Mouse (Mus musculus) urinary bladder, postnatal 25 days (tissue): ENCODE measurements around the gene Lmntd1.

Source experiments
- DNase-seq: peaks from one replicate; pipeline ENCODE4 v3.0.0; 2022; ENCODE audit warnings: low spot score

The Lmntd1 gene

DNA sequence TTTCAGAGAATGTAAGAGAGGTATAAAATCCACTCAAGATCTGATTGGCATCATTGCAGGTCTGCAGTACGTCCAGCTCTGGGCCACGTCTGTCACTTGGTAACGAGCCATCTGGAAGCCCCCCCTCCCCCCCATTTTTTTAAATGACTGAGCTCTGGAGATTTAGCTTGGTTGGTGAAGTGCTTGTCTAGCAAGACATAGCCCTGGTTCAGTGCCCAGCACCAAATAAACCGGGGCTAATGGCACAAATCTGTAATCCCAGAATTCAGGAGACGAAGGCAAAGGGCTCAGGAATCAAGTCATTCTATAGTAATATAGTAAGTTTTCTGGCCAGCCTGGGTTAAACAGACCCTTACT is 130.8 kb downstream of the Lmntd1 start:
- no peak for DNase-seq

DNA sequence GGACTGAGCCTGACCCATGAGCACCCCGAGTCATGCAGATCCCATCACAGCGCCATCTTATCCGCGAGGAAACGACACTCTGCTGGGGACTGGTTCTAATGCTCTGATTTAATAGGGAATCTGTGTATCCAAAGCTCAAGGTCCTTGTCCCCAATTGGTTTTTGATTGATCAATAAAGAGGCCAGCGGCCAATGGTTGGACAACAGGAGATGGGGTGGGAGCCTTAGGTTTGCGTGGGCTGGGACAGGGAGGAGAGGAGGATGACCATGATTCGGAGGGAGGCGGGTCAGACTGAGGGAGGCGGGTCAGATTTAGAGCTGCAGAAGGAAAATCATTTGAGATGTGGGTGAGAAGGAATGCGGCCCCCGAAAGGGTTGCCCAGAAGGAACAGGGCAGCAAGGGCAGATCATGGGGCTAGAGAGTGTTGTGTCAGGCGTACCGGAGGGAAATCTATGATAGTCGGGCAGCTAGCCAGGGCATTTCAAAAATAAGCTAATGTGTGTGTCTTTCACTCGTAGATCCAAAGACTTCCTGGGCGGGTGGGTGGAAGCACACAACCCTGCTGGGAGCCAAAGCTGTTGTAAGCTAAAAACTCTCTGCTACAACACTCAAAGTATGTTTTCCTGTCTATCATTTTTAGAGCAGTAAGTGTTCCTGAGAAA is 131.3 kb downstream of the Lmntd1 start:
- no peak for DNase-seq

DNA sequence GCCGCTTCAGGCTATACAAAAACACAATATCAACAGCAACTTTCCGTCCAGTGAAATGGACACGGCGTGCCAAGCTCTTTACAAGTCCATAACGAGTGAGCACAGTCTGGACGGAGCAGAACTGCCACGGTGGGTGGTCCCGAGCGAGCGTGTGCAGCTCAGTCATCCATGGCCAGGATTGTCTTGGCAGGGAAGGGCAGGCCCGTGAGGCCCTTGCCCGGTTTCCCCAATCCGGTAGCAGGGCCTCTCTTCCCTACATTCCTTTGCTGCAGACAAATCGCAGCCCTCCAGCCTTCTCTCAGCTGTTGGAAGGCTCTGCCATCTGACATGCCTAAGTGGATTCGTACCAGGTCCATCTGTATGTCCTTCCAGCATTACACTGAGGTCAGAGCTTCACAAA is 132.2 kb downstream of the Lmntd1 start:
- DNase-seq: peak; percentile 9

- DNase-seq: no peak
Observed at GRCm38 (mm10) chr6:145478821-145479271, 135.3 kb downstream of the Lmntd1 start.

GRCm38 (mm10) chr6:145477367-145477905 is 136.7 kb downstream of the Lmntd1 start:
- no peak for DNase-seq

- DNase-seq: no peak
Observed at GRCm38 (mm10) chr6:145471638-145472247, 142.4 kb downstream of the Lmntd1 start.

DNA sequence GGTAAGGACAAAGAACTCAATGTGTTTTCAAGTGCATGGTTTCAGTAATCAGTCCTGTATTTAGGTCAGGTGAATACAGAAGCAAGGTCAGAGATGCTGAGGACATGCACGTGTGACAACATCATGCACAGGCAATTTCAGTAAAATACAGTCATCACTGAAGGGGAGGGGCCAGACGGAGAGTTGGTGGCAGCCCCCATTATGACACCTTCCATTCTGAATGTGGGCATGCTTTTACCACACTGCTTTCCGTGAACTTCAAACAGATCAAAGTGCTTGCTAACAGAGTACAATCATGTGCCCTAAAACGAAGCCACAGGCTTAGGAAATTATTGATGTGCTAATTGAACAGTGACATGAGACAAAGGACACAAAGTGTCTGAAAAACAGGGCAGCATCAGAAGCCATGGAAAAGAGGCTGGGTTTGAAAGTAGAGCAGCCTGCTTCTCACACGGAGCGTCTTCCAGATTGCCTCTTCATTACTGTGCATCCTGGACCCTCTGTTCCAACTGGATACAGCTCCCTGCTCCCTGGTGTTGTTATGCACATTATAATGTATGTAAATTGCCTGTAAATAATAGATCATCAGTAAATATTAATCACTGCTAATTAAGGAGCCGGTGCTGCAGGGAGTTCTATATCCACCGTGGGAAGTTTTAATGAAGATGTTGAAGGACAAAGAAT is 144.7 kb downstream of the Lmntd1 start:
- no peak for DNase-seq

GRCm38 (mm10) chr6:145464027-145464426 is 150.1 kb downstream of the Lmntd1 start:
- DNase-seq: no peak

- DNase-seq: no peak
Observed at GRCm38 (mm10) chr6:145462677-145463245, 151.4 kb downstream of the Lmntd1 start.

DNA sequence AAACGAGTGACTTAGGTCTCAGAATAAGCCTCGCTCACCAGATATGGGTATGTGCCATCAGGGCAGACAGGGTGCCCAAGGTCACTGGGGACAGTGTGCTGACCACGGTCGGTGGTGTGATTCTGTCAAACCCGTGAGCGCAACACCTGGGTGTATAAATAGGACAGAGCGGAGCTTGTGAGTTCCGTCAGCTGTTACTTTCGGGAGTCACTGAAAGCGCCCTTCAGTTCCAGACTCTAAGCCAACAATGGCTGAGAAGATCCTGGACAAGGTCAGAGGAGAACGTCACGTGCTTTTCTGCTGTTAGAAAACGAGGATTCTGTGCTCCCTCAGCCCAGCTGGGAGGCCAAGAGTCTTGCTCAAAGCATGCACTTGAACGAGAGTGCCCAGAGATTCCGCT is 157.1 kb downstream of the Lmntd1 start:
- DNase-seq: no peak

DNA sequence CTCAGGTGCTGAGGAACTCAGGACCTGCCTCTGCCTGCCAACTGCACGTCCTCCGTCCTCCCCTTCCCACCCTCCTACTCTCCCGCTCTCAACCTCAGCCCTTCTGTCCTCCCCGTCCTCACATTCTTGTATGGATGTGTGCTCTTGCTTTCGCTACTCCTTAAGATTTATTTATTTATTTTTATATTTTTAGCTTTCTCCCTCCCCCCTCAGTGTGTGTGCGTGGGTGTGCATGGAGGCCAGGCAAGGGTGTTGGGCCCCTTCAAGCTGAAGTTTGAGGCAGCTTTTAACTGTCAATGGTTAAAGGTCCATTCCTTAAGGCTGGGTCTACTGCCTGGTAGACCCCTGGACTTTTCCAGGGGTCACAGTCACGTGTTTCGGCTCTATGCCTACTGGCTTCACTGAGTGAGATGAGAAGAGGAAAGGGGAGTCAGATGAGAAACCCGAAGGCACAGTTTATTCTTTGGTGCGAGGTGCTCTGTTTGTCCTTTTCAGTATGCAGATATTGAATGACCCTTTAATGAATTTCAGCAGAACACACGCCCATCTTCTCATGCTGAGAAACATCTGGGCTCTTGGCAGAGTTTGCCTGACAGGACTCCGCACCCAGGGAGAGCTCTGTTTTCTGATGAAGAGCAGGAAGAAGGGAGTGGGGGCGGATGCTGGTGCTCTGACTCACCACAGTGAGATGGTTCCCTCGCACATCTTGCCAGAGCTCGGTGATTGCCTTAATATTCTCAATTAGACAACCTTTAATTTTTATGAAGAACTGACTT is 163.3 kb downstream of the Lmntd1 start:
- DNase-seq: peak; percentile 24

DNA sequence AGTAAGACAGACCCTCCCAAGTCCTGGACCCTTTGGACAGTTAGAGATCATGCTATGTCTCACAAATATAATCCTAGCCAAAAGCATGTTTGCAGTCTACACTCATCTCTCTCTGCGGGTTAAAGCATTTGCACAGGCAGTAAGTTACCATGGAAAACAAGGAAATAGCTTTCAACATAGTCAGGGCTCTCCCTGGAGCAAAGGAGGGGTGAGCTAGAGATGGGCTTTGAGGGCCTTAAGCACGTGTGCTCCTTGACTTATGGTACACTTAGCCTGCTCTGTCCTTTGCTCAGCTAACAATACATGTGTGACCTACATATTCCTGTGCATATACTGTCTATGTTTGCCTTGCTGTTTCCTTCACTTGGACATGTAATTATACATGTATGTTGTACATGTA is 165.8 kb downstream of the Lmntd1 start:
- DNase-seq: no peak

DNA sequence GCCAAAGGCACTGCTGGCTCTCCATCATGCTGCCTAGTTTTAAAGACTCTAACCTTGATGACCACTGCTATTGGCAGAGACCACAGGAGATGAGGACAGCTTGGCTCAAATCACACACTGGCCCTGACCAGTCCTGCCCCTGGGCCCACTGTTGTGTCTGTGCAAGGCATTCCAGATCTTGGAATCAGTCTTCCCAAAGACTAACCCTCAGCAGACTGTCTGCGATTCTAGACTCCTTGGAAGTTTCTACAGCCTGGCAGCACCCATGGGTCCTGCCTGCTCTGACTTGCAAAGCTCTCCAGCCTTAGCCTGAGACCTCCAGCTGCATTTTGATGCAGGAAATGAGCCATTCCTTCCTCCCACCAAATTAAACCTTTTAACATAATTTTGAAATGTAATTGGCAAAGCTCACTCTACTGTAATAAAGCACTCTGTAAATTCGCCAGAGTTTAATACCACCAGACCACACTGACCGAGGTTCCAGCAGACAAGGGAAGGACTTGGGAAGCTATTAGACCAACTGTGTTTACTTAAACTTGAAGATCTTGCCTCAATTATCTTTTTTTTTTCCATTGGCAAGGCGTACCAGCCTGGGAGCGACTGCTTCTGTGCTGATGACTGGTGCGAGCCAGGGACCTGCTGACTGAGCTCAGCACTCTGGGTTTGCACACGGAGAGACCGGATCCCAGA is 168.2 kb downstream of the Lmntd1 start:
- no peak for DNase-seq

- DNase-seq: no peak
Observed at GRCm38 (mm10) chr6:145445380-145445779, 168.7 kb downstream of the Lmntd1 start.

- no peak for DNase-seq
Observed at GRCm38 (mm10) chr6:145442786-145443185, 171.3 kb downstream of the Lmntd1 start.

GRCm38 (mm10) chr6:145441416-145442110 is 172.6 kb downstream of the Lmntd1 start:
- DNase-seq: peak; percentile 26

DNA sequence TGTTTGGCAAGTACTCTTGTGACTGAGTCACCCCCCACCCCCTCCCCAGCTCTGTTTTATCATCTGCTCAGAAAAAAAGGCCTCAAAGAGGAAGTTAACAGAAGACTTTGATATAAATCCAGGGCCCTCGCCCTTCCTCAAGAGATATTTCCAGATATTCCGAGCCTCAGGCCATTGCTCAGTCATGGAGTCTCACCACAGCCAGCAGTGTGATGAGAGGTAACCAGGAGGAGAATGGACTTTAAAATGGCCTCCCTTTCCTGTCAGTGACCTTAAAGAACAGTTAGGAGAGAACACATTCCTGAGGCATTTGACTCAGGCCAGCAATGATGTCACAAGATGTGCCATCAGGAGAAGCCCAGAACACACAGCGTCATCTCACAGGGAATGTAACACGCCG is 175.3 kb downstream of the Lmntd1 start:
- no peak for DNase-seq

GRCm38 (mm10) chr6:145435764-145436163 is 178.4 kb downstream of the Lmntd1 start:
- no peak for DNase-seq

DNA sequence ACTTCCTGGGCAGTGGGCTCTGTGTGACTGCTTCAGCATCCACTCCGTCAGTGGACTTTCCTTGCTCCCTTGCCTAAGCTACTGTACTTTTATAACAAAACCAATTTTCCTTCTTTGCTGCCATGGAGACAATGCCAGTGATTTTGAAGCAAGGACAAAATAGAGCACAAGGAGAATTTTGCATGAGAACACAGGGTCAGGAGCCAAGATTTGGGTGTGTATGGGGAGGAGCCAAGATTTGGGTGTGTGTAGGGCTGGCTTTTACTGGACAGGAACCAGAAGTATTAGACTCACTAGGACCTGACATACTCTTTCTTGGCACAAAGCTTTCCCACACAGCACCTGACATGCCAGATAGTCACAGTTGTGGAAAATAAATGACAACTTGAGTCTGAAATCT is 179.0 kb downstream of the Lmntd1 start:
- no peak for DNase-seq

DNA sequence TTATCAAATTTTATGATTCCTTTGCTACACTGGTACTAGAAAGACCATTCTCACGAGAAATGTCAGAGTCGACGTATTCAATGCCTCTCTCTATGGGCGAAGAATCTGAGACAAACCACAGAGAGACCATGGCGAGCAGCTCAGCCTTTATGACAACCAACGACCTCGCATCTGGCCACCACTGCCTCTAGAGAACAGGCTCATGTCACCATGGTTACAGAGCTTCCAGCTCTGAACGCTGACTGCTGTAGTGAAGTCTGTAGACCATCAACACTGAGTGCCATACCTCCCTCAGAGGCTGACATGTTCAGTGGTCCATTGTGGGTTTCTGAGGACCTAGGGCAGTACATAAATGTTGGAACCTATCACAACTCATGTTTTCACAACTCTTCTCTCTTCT is 180.2 kb downstream of the Lmntd1 start:
- no peak for DNase-seq
